Mouse (Mus musculus) frontal cortex, adult 2 months (tissue): Measurements from ENCODE around the gene Capn9. TPM values are rescaled to one million over a fixed set of nuclear protein-coding genes. Genes with fewer than 3 reads are reported as not detected.
A peak's percentile ranks its signal among the peaks of the same experiment; 100 is the strongest.

Experiments
- DNase-seq, 2 experiments: peaks; one replicate each; pipeline ENCODE4 v3.0.0; 2022; ENCODE audit warnings: low spot score in 1 of 2; ENCODE audit errors: extremely low spot score in 1 of 2
- polyA plus RNA-seq: library from polyadenylated mRNA; depleted of rRNA; stranded (reverse); fragments of >200 nt; gene quantifications from 2 replicates; pipeline ENCODE4 v1.2.3, GENCODE M21; 2012; rRNA removed

Gene Capn9
- polyA plus RNA-seq: 0.06 and 0.11 TPM in 2 replicates

GRCm38 (mm10) chr8:124575811-124576210 is at the start of gene Capn9:
Capn9 (plus strand) TSS chr8:124576111.
- DNase-seq: no peak

- no peak for DNase-seq
Observed at GRCm38 (mm10) chr8:124526261-124526660, 49.6 kb upstream of the Capn9 start.

- no peak for DNase-seq
Observed at GRCm38 (mm10) chr8:124530076-124530475, 45.8 kb upstream of the Capn9 start.

- peak; percentile 49 to 71 for DNase-seq
Observed at GRCm38 (mm10) chr8:124530556-124530955, 45.4 kb upstream of the Capn9 start.

- DNase-seq: no peak
Observed at GRCm38 (mm10) chr8:124530996-124531395, 44.9 kb upstream of the Capn9 start.

GRCm38 (mm10) chr8:124532626-124533025 is 43.3 kb upstream of the Capn9 start:
- DNase-seq: peak; percentile 55 to 77

GRCm38 (mm10) chr8:124535451-124535850 is 40.5 kb upstream of the Capn9 start:
- no peak for DNase-seq

GRCm38 (mm10) chr8:124540906-124541305 is 35.0 kb upstream of the Capn9 start:
- no peak for DNase-seq

- DNase-seq: no peak
Observed at GRCm38 (mm10) chr8:124542001-124542400, 33.9 kb upstream of the Capn9 start.

- DNase-seq: no peak
Observed at GRCm38 (mm10) chr8:124543272-124543671, 32.6 kb upstream of the Capn9 start.

GRCm38 (mm10) chr8:124546371-124546770 is 29.5 kb upstream of the Capn9 start:
- DNase-seq: no peak

- peak in 1 of 2 experiments; percentile 49 for DNase-seq
Observed at GRCm38 (mm10) chr8:124546815-124547214, 29.1 kb upstream of the Capn9 start.

GRCm38 (mm10) chr8:124547269-124547668 is 28.6 kb upstream of the Capn9 start:
- DNase-seq: no peak

- DNase-seq: no peak
Observed at GRCm38 (mm10) chr8:124548187-124548586, 27.7 kb upstream of the Capn9 start.

GRCm38 (mm10) chr8:124551011-124551661 is 24.8 kb upstream of the Capn9 start:
- peak in 1 of 2 experiments; percentile 58 for DNase-seq

GRCm38 (mm10) chr8:124555113-124555750 is 20.7 kb upstream of the Capn9 start:
- no peak for DNase-seq

GRCm38 (mm10) chr8:124556164-124556563 is 19.7 kb upstream of the Capn9 start:
- no peak for DNase-seq

GRCm38 (mm10) chr8:124556658-124557057 is 19.3 kb upstream of the Capn9 start:
- peak; percentile 53 to 65 for DNase-seq

GRCm38 (mm10) chr8:124557476-124557875 is 18.4 kb upstream of the Capn9 start:
- DNase-seq: no peak

GRCm38 (mm10) chr8:124567126-124567525 is 8.8 kb upstream of the Capn9 start:
- no peak for DNase-seq

- DNase-seq: no peak
Observed at GRCm38 (mm10) chr8:124567584-124567983, 8.3 kb upstream of the Capn9 start.

GRCm38 (mm10) chr8:124569100-124569499 is 6.8 kb upstream of the Capn9 start:
- peak in 1 of 2 experiments; percentile 58 for DNase-seq
